21 mouse cellular contexts compared by ENCODE assay signal in the genomic region with DNA sequence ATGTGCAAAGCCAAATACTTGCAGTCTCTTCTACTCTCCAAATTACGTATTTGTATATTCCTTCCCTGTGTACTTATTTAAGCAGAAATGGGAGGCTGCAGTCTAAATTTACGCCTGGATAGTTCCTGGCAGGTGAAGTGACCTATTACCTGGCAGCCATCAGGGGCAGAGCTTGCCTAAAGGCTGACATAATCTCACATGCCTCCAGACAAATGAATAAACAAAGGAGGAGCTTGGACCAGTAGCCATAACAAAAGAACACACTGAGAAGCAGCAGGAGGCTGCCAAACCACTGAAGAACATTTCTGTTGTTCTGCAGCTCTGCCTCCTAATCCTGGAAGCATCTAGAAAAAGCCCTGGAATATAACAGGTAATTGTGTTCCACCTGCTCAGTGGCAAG. TPM values are rescaled to one million over a fixed set of nuclear protein-coding genes. Genes with fewer than 3 reads are reported as not detected.
A peak's percentile ranks its signal among the peaks of the same experiment; 100 is the strongest.
DNase-seq lines count a peak whose midpoint lies in the region; ATAC-seq lines count a peak whose summit lies in the region.
"Had no signal": no experiment of that assay in that cellular context is flagged by ENCODE, and none has a peak within 500 bp of the region (broad histone marks: within the 10 kb centered on the region; RNA-seq: fewer than 3 reads in every experiment).

No protein-coding gene starts in this region.

- H3K4me3 ChIP-seq in kidney, embryonic 14.5 days (ENCODE audit: low read length), result no peak overlapping the region
- no peak overlapping the region for H3K4me3 ChIP-seq in intestine, embryonic 15.5 days (replicated peaks)
- H3K4me3 ChIP-seq: heart, adult 2 months; hindbrain, embryonic 15.5 days; left cerebral cortex, adult 2 months; limb, embryonic 10.5 days; liver, embryonic 12.5 days; midbrain, embryonic 12.5 days; neural tube, embryonic 12.5 days had no signal

- H3K9ac ChIP-seq in kidney, embryonic 14.5 days (ENCODE audit: low read depth, low read length), result no peak overlapping the region
- no peak overlapping the region for H3K9ac ChIP-seq in intestine, embryonic 15.5 days
- H3K9ac ChIP-seq: hindbrain, embryonic 15.5 days; liver, embryonic 12.5 days; midbrain, embryonic 12.5 days; neural tube, embryonic 12.5 days had no signal

- H3K4me2 ChIP-seq in kidney, embryonic 14.5 days (replicated peaks; ENCODE audit: low read depth, low read length), result no peak overlapping the region
- H3K4me2 ChIP-seq in intestine, embryonic 15.5 days (replicated peaks), result no peak overlapping the region
- H3K4me2 ChIP-seq: hindbrain, embryonic 15.5 days; liver, embryonic 12.5 days; midbrain, embryonic 12.5 days; neural tube, embryonic 12.5 days had no signal

- no peaks in the 10 kb centered on the region for H3K9me3 ChIP-seq in kidney, embryonic 14.5 days (ENCODE audit: control insufficient read depth, low read length)
- no peaks in the 10 kb centered on the region for H3K9me3 ChIP-seq in intestine, embryonic 15.5 days
- H3K9me3 ChIP-seq: hindbrain, embryonic 15.5 days; limb, embryonic 10.5 days; liver, embryonic 12.5 days; midbrain, embryonic 12.5 days; neural tube, embryonic 12.5 days had no signal

- H3K4me1 ChIP-seq in kidney, embryonic 14.5 days (ENCODE audit: control insufficient read depth, insufficient read depth, low read length), result no peaks in the 10 kb centered on the region
- no peaks in the 10 kb centered on the region for H3K4me1 ChIP-seq in intestine, embryonic 15.5 days (replicated peaks)
- H3K4me1 ChIP-seq: hindbrain, embryonic 15.5 days; limb, embryonic 10.5 days; liver, embryonic 12.5 days; midbrain, embryonic 12.5 days; neural tube, embryonic 12.5 days had no signal

- H3K27ac ChIP-seq in kidney, embryonic 14.5 days (ENCODE audit: low read depth, low read length), result no peak overlapping the region
- H3K27ac ChIP-seq in intestine, embryonic 15.5 days, result no peak overlapping the region
- H3K27ac ChIP-seq: heart, adult 2 months; hindbrain, embryonic 15.5 days; left cerebral cortex, adult 2 months; limb, embryonic 10.5 days; liver, embryonic 12.5 days; midbrain, embryonic 12.5 days; neural tube, embryonic 12.5 days had no signal

- DNase-seq in kidney, adult 18-20 months, result peak; percentile 23
- DNase-seq in ZHBTc4 (ENCODE audit: low read depth, low spot score), result peak; percentile 69
- DNase-seq in fat pad, adult 2 months (ENCODE audit: extremely low read depth, low read depth, low spot score), result peak; percentile 34
- peak; percentile 27 to 52 for DNase-seq in kidney, postnatal 25 days
- DNase-seq in layer of hippocampus, postnatal 14 days (ENCODE audit: low spot score in 2 of 2), result no peak
- DNase-seq: adrenal gland, postnatal 36 days; cerebellum, adult 8-10 months; gastrocnemius, postnatal 14 days; heart, postnatal 4 days; lung, adult 2 months; thymus, postnatal 25 days had no signal

- ATAC-seq in kidney, embryonic 14.5 days (ENCODE audit: low FRiP score, low TSS enrichment), result no peak
- no peak for ATAC-seq in intestine, embryonic 15.5 days
- ATAC-seq: intestine, embryonic 16.5 days; liver, embryonic 12.5 days had no signal

- no peaks in the 10 kb centered on the region for H3K27me3 ChIP-seq in kidney, embryonic 14.5 days (ENCODE audit: control insufficient read depth, insufficient read depth, low read length)
- no peaks in the 10 kb centered on the region for H3K27me3 ChIP-seq in intestine, embryonic 15.5 days (replicated peaks)
- H3K27me3 ChIP-seq: hindbrain, embryonic 15.5 days; liver, embryonic 12.5 days; midbrain, embryonic 12.5 days; neural tube, embryonic 12.5 days had no signal

- H3K36me3 ChIP-seq in kidney, embryonic 14.5 days (ENCODE audit: control insufficient read depth, insufficient read depth, low read length), result no peaks in the 10 kb centered on the region
- no peaks in the 10 kb centered on the region for H3K36me3 ChIP-seq in intestine, embryonic 15.5 days
- H3K36me3 ChIP-seq: hindbrain, embryonic 15.5 days; limb, embryonic 10.5 days; liver, embryonic 12.5 days; midbrain, embryonic 12.5 days; neural tube, embryonic 12.5 days had no signal

- WGBS in kidney, embryonic 14.5 days, result 83% methylated on average over 2 of the region's 2 CpGs
- 55% methylated on average over 2 of the region's 2 CpGs for WGBS in intestine, embryonic 15.5 days

RNA-seq across cellular contexts. Expression of gene Edn1, which starts 38.2 kb away (rescaled TPM):
- polyA plus RNA-seq in kidney, embryonic 14.5 days (2014; fragmentation: Nextera tagmentation; extraction: Ambion mirVana), result 2.0 and 2.1 TPM in 2 replicates
- polyA plus RNA-seq in intestine, embryonic 15.5 days (2015; fragmentation: Nextera tagmentation; extraction: Ambion mirVana), result 5.4 and 6.9 TPM in 2 replicates
- 1 to 10 TPM; 3.5 to 4.1 TPM for total RNA-seq in layer of hippocampus, postnatal 14 days (2021)

Comparison
In these comparisons a context has a peak if more than half of its experiments do, and no peak if none do; other contexts are left out.
1. DNase-seq: peak in kidney, adult 18-20 months (single experiment), ZHBTc4 (single experiment), fat pad, adult 2 months (single experiment) and kidney, postnatal 25 days (2 of 2); none in layer of hippocampus, postnatal 14 days (0 of 2).